Mouse (Mus musculus) MEL (cell line): ENCODE results near the gene Ska2. TPM values are rescaled to one million over a fixed set of nuclear protein-coding genes. Genes with fewer than 3 reads are reported as not detected.

Experiments used
- BHLHE40 ChIP-seq: IDR thresholded peaks from 2 replicates; pipeline ENCODE4 v1.6.1; 2012; ENCODE audit warnings: low read depth, mild to moderate bottlenecking, inconsistent platforms, low read length, improper control_type of control experiment, borderline replicate concordance
- polyA plus RNA-seq, 2 experiments: library from polyadenylated mRNA; stranded (reverse) in 1 of 2; unstranded in 1 of 2; fragments of >175 nt in 1 of 2; fragments of >200 nt in 1 of 2; gene quantifications; 2 replicates each; pipeline versions ENCODE4 v1.2.1 to v1.2.4; 2012; ENCODE audit warnings: low replicate concordance in 2 of 2, low read depth in 1 of 2; ENCODE audit not compliant: insufficient read length in 2 of 2, insufficient read depth in 1 of 2, missing spikeins in 1 of 2
- total RNA-seq: library from RNA; depleted of rRNA; stranded (reverse); fragments of 300-350 nt; gene quantifications from 2 replicates; pipeline ENCODE4 v1.2.3, GENCODE M21; 2012; rRNA removed

Gene Ska2
- total and polyA plus RNA-seq, 3 experiments = 21.3 to 24.8 TPM; not detected in 1

- peak; percentile 57; the same call in 1 of the 2 replicates for TF ChIP-seq BHLHE40
Measured at GRCm38 (mm10) chr11:87173625-87174024, 64.6 kb downstream of the Ska2 start (continued).

Other genes starting within 250 kb of the Ska2 start
- 0.23 and 0.33 TPM in 2 replicates for gene Ypel2, start 115.5 kb upstream of the Ska2 start, total RNA-seq
- gene Ypel2, start 115.5 kb upstream of the Ska2 start, polyA plus RNA-seq = under 1 TPM in 1 of 2 experiments, not detected in 1; 0.52 TPM
- gene Gdpd1, start 35.2 kb upstream of the Ska2 start, total RNA-seq = 10.6 and 11.2 TPM in 2 replicates
- 1 to 10 TPM in 1 of 2 experiments, not detected in 1; 7.9 TPM for gene Gdpd1, start 35.2 kb upstream of the Ska2 start, polyA plus RNA-seq
- gene Smg8, start 22.5 kb upstream of the Ska2 start, total RNA-seq = 26.6 and 28.1 TPM in 2 replicates
- gene Smg8, start 22.5 kb upstream of the Ska2 start, polyA plus RNA-seq = 100 to 1,000 TPM in 1 of 2 experiments, 10 to 100 TPM in 1; 33.9 to 120 TPM
- gene Prr11, start 526 bp upstream of the Ska2 start, total RNA-seq = 4.9 and 7.6 TPM in 2 replicates
- 10 to 100 TPM; 19.3 to 50.6 TPM for gene Prr11, start 526 bp upstream of the Ska2 start, polyA plus RNA-seq
- 39.3 and 48.9 TPM in 2 replicates for gene Trim37, start 17.8 kb downstream of the Ska2 start, total RNA-seq
- 10 to 100 TPM in 1 of 2 experiments, not detected in 1; 52.1 TPM for gene Trim37, start 17.8 kb downstream of the Ska2 start, polyA plus RNA-seq
- 1.3 TPM in 2 replicates for gene Ppm1e, start 249.8 kb downstream of the Ska2 start, total RNA-seq
- 1 to 10 TPM in 1 of 2 experiments, not detected in 1; 2.8 TPM for gene Ppm1e, start 249.8 kb downstream of the Ska2 start, polyA plus RNA-seq